Mouse (Mus musculus) stomach, embryonic 15.5 days (tissue): ENCODE results near the gene Gm11634. TPM values are rescaled to one million over a fixed set of nuclear protein-coding genes. Genes with fewer than 3 reads are reported as not detected.
A peak's percentile ranks its signal among the peaks of the same experiment; 100 is the strongest.

ENCODE experiments used
- ATAC-seq: fragments of 200-750 bp; cut with Nextera tagmentation; 2 replicates; pipeline ENCODE4 v1.8.0; 2017; ENCODE audit warnings: low read depth, moderate number of reproducible peaks, moderate TSS enrichment; ENCODE audit not compliant: insufficient read depth, low FRiP score
- H3K27ac ChIP-seq: fragments of 300-500 bp; sonication (generic); 2 replicates; pipeline ENCODE4 v1.5.1; 2015; ENCODE audit warnings: mild to moderate bottlenecking, inconsistent platforms
- H3K27me3 ChIP-seq: fragments of 300-500 bp; sonication (generic); replicated peaks from 2 replicates; pipeline ENCODE4 v1.6.1; 2015; ENCODE audit warnings: inconsistent platforms
- H3K36me3 ChIP-seq: fragments of 300-500 bp; sonication (generic); 2 replicates; pipeline ENCODE4 v1.6.1; 2015; ENCODE audit warnings: inconsistent platforms
- H3K4me1 ChIP-seq: fragments of 300-500 bp; sonication (generic); 2 replicates; pipeline ENCODE4 v1.6.1; 2015; ENCODE audit warnings: inconsistent platforms
- H3K4me2 ChIP-seq: fragments of 300-500 bp; sonication (generic); 2 replicates; pipeline ENCODE4 v1.6.1; 2015; ENCODE audit warnings: mild to moderate bottlenecking, inconsistent platforms
- H3K4me3 ChIP-seq: fragments of 300-500 bp; sonication (generic); replicated peaks from 2 replicates; pipeline ENCODE4 v1.5.1; 2015; ENCODE audit warnings: inconsistent platforms
- H3K9ac ChIP-seq: fragments of 300-500 bp; sonication (generic); 2 replicates; pipeline ENCODE4 v1.6.1; 2015; ENCODE audit warnings: inconsistent platforms
- H3K9me3 ChIP-seq: fragments of 300-500 bp; sonication (generic); 2 replicates; pipeline ENCODE4 v1.6.1; 2016; ENCODE audit warnings: inconsistent platforms
- WGBS: fragments of 180-500 bp; shearing (Covaris S2); methylation state at CpG from one replicate; pipeline ENCODE4 v1.1.7; 2015; 5-methylcytosine and 5-hydroxymethylcytosine counted together
- polyA plus RNA-seq: library from polyadenylated mRNA; unstranded; fragments of >200 nt; fragmentation: Nextera tagmentation; extraction: Ambion mirVana; gene quantifications from 2 replicates; pipeline ENCODE4 v1.2.1, GENCODE M21; 2015

The Gm11634 gene
- polyA plus RNA-seq, 1 experiment from 2014 or later, result not detected

GRCm38 (mm10) chr11:101583205-101583604 is 15.9 kb downstream of the Gm11634 start:
- ATAC-seq, result no peak
- Histone ChIP-seq H3K4me2 (no peak overlapping the region), H3K9ac (no peak overlapping the region), H3K27me3 (no peaks in the 10 kb centered on the region), H3K4me3 (no peak overlapping the region), H3K4me1 (peaks cover 5% of the 10 kb centered on the region; the same call in 1 of the 2 replicates), H3K36me3 (peaks cover 8% of the 10 kb centered on the region; the same call in 1 of the 2 replicates), H3K27ac (no peak overlapping the region), H3K9me3 (no peaks in the 10 kb centered on the region)
- 84% methylated on average over 2 of the region's 2 CpGs for WGBS

DNA sequence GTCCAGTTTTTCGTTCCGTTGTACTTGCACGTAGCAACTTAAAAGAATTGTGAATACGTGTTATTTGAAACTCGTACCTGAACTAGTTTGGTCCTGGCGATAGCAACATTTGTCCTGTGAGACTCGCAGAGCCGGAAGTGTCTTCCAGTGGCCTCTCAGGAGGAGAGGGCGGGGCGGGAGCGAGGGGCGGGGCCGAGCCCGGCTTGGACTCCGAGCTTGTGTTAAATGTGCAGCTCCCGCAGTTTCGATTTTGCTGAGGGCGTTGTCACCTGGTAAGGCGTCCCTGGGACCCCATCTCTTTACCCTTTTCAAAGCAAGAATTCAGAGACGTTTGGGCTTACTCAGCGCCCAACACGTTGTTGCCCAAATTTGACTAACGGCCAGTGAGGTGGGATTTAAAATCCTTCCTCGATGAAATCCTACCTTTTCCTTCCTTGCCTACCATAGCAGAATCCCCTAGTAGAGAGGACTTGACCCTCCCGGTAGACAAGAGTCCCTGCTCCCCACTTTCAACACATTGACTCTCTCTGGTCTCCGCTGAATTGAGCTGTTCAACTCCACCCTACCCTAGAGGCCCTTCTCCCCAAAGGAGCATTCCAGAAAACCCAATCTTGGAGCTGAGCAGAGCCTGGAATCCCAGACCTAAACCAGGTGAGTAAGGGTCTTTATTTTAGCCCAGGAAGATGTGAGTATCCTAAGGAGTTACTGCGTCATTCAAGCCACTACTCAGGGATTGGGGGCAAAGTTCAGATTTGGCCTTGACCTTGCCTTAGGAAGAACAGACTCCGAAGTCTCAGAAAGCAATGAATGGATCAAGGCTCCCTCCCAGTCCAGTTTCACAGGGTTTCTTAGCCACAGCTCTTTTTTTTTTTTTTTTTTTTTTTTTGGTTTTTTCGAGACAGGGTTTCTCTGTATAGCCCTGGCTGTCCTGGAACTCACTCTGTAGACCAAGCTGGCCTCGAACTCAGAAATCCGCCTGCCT is 16.7 kb downstream of the Gm11634 start, which contains the start of gene Tmem106a:
Gene Tmem106a, plus strand, starts transcription at position 189 of the 982 bp plus-strand sequence.
- ATAC-seq, result peak; percentile 84; the same call in 1 of the 2 replicates
- peak within 1 kb of the TSS; percentile 49 for H3K4me3 ChIP-seq
- no peaks in the 10 kb centered on the region for H3K27me3 ChIP-seq
- WGBS, result 16% methylated on average over 30 of the region's 31 CpGs
- peak within 1 kb of the TSS; percentile 54 for H3K27ac ChIP-seq
- peaks cover 5% of the 10 kb centered on the region; the same call in 1 of the 2 replicates for H3K4me1 ChIP-seq
- H3K9me3 ChIP-seq, result no peaks in the 10 kb centered on the region
- H3K4me2 ChIP-seq, result peak within 1 kb of the TSS; percentile 54
- H3K9ac ChIP-seq, result 0 out of 2 replicates have a peak within 1 kb of the TSS, but pooled peaks have one; percentile 25
- H3K36me3 ChIP-seq, result peaks cover 13% of the 10 kb centered on the region

DNA sequence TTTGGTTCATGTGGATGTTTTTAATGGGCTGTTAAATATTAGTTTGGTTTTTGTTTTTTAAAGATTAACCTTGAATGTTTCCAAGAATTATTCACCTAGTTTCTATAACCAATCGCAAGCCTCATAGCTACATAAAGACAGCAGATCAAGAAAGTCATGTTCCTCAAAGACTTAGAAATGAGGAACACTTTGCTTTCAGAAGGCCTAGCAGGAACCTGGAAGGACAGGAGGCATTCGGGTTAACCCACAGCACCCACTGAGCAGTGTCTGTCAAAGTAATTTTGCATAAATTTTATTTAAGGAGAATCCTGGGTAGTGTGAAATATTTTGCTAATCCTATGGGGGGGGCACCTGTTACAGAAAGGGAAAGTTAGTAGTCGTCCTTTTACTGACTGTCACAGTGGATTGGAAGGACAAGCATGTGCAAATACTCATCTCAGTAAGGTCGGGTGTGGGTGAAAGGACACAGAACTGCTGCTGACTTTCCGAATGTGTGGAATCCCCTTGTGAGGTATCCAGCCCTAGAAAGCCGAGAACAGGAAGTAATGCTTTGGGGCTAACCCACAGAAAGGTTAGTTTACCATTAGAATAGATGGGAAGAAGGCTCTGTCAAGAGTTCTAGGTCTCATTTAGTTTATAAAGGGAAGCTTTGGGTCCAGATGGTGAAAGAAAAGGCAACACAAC is 17.8 kb downstream of the Gm11634 start:
- 65% methylated on average over 6 of the region's 6 CpGs for WGBS
- Histone ChIP-seq H3K4me3 (no peak overlapping the region), H3K27me3 (no peaks in the 10 kb centered on the region), H3K36me3 (peaks cover 23% of the 10 kb centered on the region), H3K9ac (no peak overlapping the region), H3K9me3 (no peaks in the 10 kb centered on the region), H3K4me2 (no peak overlapping the region), H3K4me1 (peaks cover 5% of the 10 kb centered on the region; the same call in 1 of the 2 replicates), H3K27ac (no peak overlapping the region)
- ATAC-seq, result no peak

DNA sequence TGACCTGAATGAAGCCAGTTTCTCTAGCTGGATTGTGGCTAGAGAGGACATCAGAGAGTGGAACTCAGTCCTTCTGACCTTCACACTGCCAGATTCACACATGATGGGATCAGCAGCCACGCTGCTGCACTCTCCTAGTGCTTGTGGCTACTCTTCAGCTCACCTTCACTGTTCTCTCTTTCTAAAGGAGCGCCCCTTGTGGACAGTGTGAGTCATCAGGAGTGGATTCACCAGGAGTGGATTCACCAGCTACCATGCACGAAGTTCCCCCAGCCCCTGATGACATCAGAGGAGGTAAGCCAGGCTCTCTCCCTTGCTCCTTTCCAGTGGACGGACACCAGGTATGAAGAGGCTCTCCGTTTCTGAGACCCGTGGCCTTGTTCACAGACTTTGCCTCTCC is 22.9 kb downstream of the Gm11634 start:
- H3K4me3 ChIP-seq, result no peak overlapping the region
- H3K36me3 ChIP-seq, result peaks cover 62% of the 10 kb centered on the region
- H3K4me2 ChIP-seq, result no peak overlapping the region
- no peak overlapping the region for H3K27ac ChIP-seq
- WGBS, result 70% methylated on average over 6 of the region's 6 CpGs
- H3K27me3 ChIP-seq, result no peaks in the 10 kb centered on the region
- H3K4me1 ChIP-seq, result no peaks in the 10 kb centered on the region
- H3K9ac ChIP-seq, result no peak overlapping the region
- ATAC-seq, result no peak
- no peaks in the 10 kb centered on the region for H3K9me3 ChIP-seq

- no peak for ATAC-seq
- no peaks in the 10 kb centered on the region for H3K4me1 ChIP-seq
- 79% methylated on average over 3 of the region's 3 CpGs for whole genome bisulfite sequencing
- H3K27me3 ChIP-seq, result no peaks in the 10 kb centered on the region
- no peak overlapping the region for H3K27ac ChIP-seq
- peaks cover 76% of the 10 kb centered on the region for H3K36me3 ChIP-seq
- no peaks in the 10 kb centered on the region for H3K9me3 ChIP-seq
- H3K9ac ChIP-seq, result no peak overlapping the region
- no peak overlapping the region for H3K4me3 ChIP-seq
- no peak overlapping the region for H3K4me2 ChIP-seq
Observed at GRCm38 (mm10) chr11:101568421-101568820, 30.6 kb downstream of the Gm11634 start.

GRCm38 (mm10) chr11:101562391-101562790 is 36.7 kb downstream of the Gm11634 start:
- H3K27me3 ChIP-seq, result no peaks in the 10 kb centered on the region
- no peaks in the 10 kb centered on the region for H3K4me1 ChIP-seq
- H3K9me3 ChIP-seq, result no peaks in the 10 kb centered on the region
- 41% methylated on average over 5 of the region's 5 CpGs for WGBS
- no peak overlapping the region for H3K4me2 ChIP-seq
- no peak for ATAC-seq
- no peak overlapping the region for H3K4me3 ChIP-seq
- H3K36me3 ChIP-seq, result peaks cover 43% of the 10 kb centered on the region
- H3K27ac ChIP-seq, result no peak overlapping the region
- no peak overlapping the region for H3K9ac ChIP-seq

DNA sequence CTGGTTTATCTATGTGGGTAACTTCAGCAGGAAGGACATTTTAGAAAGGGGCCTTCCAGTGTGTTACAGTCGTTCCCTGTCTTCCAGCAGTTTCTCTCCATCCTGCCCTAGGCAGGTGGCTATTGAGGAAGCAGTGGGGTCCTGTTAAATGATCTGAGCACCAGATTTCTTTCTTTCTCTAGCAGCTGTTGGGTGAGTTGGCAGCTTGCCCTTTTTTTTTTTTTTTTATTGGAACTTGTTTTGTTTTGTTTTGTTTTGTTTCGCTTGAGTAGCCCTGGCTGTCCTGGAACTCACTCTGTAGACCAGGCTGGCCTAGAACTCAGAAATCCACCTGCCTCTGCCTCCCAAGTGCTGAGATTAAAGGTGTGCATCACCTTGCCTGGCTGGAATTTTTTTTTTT is 42.1 kb downstream of the Gm11634 start:
- no peak overlapping the region for H3K9ac ChIP-seq
- H3K4me2 ChIP-seq, result no peak overlapping the region
- peaks cover 21% of the 10 kb centered on the region for H3K36me3 ChIP-seq
- H3K27me3 ChIP-seq, result no peaks in the 10 kb centered on the region
- no peak overlapping the region for H3K4me3 ChIP-seq
- H3K9me3 ChIP-seq, result no peaks in the 10 kb centered on the region
- ATAC-seq, result no peak
- 75% methylated on average over 2 of the region's 2 CpGs for WGBS
- no peak overlapping the region for H3K27ac ChIP-seq
- H3K4me1 ChIP-seq, result 0 out of 2 replicates have a peak, but pooled peaks cover 12% of the 10 kb centered on the region

- Histone ChIP-seq H3K27ac (no peak overlapping the region), H3K4me3 (no peak overlapping the region), H3K36me3 (peaks cover 21% of the 10 kb centered on the region), H3K27me3 (no peaks in the 10 kb centered on the region), H3K9ac (no peak overlapping the region), H3K4me2 (no peak overlapping the region), H3K4me1 (0 out of 2 replicates have a peak, but pooled peaks cover 12% of the 10 kb centered on the region), H3K9me3 (no peaks in the 10 kb centered on the region)
- ATAC-seq, result no peak
- WGBS, result 89% methylated on average over 7 of the region's 7 CpGs
Observed at GRCm38 (mm10) chr11:101556541-101556940, 42.5 kb downstream of the Gm11634 start.

GRCm38 (mm10) chr11:101553354-101553930 is 45.6 kb downstream of the Gm11634 start:
- 12% methylated on average over 8 of the region's 8 CpGs for WGBS
- Histone ChIP-seq H3K27ac (peak overlapping the region; percentile 82), H3K4me2 (peak overlapping the region; percentile 66), H3K9me3 (no peaks in the 10 kb centered on the region), H3K4me3 (peak overlapping the region; percentile 78), H3K36me3 (peaks cover 5% of the 10 kb centered on the region; the same call in 1 of the 2 replicates), H3K9ac (peak overlapping the region; percentile 62; the same call in 1 of the 2 replicates), H3K27me3 (no peaks in the 10 kb centered on the region), H3K4me1 (peaks cover 21% of the 10 kb centered on the region)
- ATAC-seq, result no peak

DNA sequence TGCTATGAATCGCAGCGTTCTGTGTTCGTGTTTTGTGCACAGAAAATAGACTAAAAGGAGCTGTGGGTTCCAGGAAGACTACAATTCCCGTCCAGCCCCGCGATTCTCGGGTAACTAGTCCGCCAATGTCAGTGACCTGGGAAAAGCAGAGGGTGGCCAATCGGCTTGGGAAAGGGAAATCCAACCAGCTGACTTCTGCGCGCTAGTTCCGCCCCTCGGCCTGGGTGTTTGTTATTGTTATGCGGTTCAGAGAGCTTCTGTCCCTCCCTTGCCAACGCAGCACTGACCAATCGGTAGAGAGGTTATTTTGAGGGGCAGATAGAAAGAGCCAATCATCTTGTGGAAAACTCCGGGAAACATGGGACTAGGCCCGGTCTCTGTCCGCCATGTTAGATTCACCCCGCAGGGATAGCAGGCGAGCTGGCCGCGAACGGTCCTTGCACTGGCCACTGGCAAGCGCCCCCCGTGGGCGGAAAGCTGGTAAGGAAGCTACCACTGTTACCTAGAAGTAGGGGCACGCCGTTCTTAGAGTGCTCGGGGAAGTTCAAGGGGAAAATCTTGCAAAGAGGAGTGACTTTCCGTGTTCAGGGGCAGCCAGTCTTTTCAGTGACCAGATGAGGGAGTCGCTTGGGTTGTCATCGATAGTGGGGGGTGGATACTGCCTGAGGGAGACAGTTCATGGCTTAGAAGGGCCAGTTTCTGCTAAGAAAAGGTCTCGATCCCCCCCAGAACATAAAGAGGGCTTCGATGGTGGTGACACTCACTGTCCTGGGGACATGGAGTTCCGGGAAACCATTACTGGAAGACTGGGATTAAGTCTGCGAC is 46.4 kb downstream of the Gm11634 start:
- Histone ChIP-seq H3K27me3 (no peaks in the 10 kb centered on the region), H3K27ac (peak overlapping the region; percentile 95), H3K9me3 (no peaks in the 10 kb centered on the region), H3K4me2 (peak overlapping the region; percentile 66), H3K9ac (peak overlapping the region; percentile 62), H3K4me1 (peaks cover 21% of the 10 kb centered on the region), H3K4me3 (peak overlapping the region; percentile 78), H3K36me3 (0 out of 2 replicates have a peak, but pooled peaks cover 5% of the 10 kb centered on the region)
- under 1% methylated on average over 37 of the region's 37 CpGs for whole genome bisulfite sequencing
- ATAC-seq, result peak; percentile 97
